Mouse (Mus musculus) liver, adult 2 months (tissue): ENCODE data around the gene Lipa. TPM values are rescaled to one million over a fixed set of nuclear protein-coding genes. Genes with fewer than 3 reads are reported as not detected.

Experiments
- DNase-seq: peaks from one replicate; pipeline ENCODE4 v3.0.0-alpha.2; 2011; ENCODE audit warnings: low read depth, low spot score; ENCODE audit errors: extremely low read depth
- H3K27ac ChIP-seq: fragments of 200-500 bp; replicated peaks from 2 replicates; pipeline ENCODE4 v1.5.1; 2012; ENCODE audit warnings: low read depth, mild to moderate bottlenecking, control low read depth, inconsistent platforms, low read length; ENCODE audit not compliant: insufficient read depth
- H3K27me3 ChIP-seq: fragments of 200-500 bp; 2 replicates; pipeline ENCODE4 v1.6.1; 2012; ENCODE audit warnings: mild to moderate bottlenecking, moderate library complexity, low read length, inconsistent platforms; ENCODE audit not compliant: control insufficient read depth, insufficient read depth
- H3K36me3 ChIP-seq: fragments of 200-500 bp; 2 replicates; pipeline ENCODE4 v1.6.1; 2012; ENCODE audit warnings: low read length, inconsistent platforms; ENCODE audit not compliant: control insufficient read depth, insufficient read depth
- H3K4me1 ChIP-seq: fragments of 200-500 bp; 2 replicates; pipeline ENCODE4 v1.6.1; 2011; ENCODE audit warnings: low read length; ENCODE audit not compliant: control insufficient read depth, insufficient read depth
- H3K4me3 ChIP-seq: fragments of 200-500 bp; 2 replicates; pipeline ENCODE4 v1.5.1; 2011; ENCODE audit warnings: low read depth, mild to moderate bottlenecking, control low read depth, low read length, moderate library complexity; ENCODE audit not compliant: insufficient read depth
- H3K79me2 ChIP-seq: fragments of 200-500 bp; 2 replicates; pipeline ENCODE4 v1.6.1; 2012; ENCODE audit warnings: inconsistent platforms, mild to moderate bottlenecking, low read length, moderate library complexity; ENCODE audit not compliant: control insufficient read depth, insufficient read depth
- H3K9ac ChIP-seq: fragments of 200-500 bp; 2 replicates; pipeline ENCODE4 v1.6.1; 2012; ENCODE audit warnings: low read depth, mild to moderate bottlenecking, control low read depth, inconsistent platforms, low read length
- CTCF ChIP-seq: fragments of 200-500 bp; IDR thresholded peaks from 2 replicates; pipeline ENCODE4 v1.5.1; 2011; ENCODE audit warnings: low read depth, low read length, control low read depth
- POLR2A ChIP-seq: fragments of 200-500 bp; IDR thresholded peaks from 2 replicates; pipeline ENCODE4 v1.6.1; 2011; ENCODE audit warnings: low read length, control low read depth; ENCODE audit not compliant: insufficient read depth; ENCODE audit errors: extremely low read depth
- WGBS: fragments of 180-500 bp; shearing (Covaris S2); methylation state at CpG from one replicate; pipeline ENCODE4 v1.1.7; 2018; 5-methylcytosine and 5-hydroxymethylcytosine counted together
- polyA plus RNA-seq: library from polyadenylated mRNA; depleted of rRNA; stranded (reverse); fragments of >200 nt; gene quantifications from 2 replicates; pipeline ENCODE4 v1.2.3, GENCODE M21; 2012
- total RNA-seq: library from RNA; depleted of rRNA; stranded (reverse); fragments of >200 nt; gene quantifications from 2 replicates; pipeline ENCODE4 v1.2.3, GENCODE M21; 2014

The Lipa gene
- total and polyA plus RNA-seq, 2 experiments: 137 to 159 TPM

DNA sequence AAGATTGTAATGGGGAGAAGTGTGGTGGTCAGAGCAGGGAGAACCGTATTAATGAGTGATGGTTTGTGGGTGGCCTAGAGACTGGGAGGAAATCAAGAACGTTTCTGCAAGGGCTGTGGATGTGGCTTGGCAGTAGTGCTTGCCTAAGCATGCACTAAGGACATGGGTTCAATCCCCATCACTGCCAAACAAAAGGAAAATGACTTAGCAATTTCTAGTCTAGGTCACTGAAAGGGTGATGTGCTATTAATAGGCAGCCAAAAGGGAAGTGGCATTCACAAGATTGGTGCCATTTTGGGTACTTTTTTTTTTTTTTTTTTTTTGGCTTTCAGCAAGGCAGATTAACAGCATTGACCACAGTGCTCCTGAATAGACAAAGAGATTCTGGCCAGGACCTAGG, 5.9 kb downstream of the Lipa start:
- Histone ChIP-seq H3K27ac (peak overlapping the region; percentile 33), H3K36me3 (peaks cover 27% of the 10 kb centered on the region), H3K4me3 (no peak overlapping the region), H3K9ac (no peak overlapping the region; the same call in 1 of the 2 replicates), H3K4me1 (peaks cover 53% of the 10 kb centered on the region), H3K79me2 (peaks cover 15% of the 10 kb centered on the region; the same call in 1 of the 2 replicates), H3K27me3 (no peaks in the 10 kb centered on the region)
- 34% methylated on average over 2 of the region's 2 CpGs for WGBS
- TF ChIP-seq CTCF: no peak
- TF ChIP-seq POLR2A: no peak
- DNase-seq: peak; percentile 68

DNA sequence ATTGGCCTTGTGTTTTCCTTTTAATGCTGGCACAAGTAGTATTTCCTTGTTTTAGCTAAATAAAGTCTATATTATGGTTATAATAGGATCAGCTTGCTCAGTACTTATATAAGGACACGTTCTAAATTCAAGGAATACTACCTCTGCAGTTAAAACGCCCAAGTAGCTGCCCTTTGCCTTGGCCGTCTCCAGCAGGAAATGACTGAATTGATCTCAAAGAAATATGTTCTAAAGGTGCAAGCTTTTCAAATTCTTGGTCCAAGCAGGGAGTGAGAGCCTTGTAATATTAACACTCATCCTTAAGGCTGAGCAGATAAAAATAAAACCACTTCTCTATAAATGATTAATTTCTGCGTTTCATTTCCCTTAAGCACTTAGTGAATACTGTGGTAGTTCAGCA, 7.2 kb downstream of the Lipa start:
- Histone ChIP-seq H3K36me3 (peaks cover 32% of the 10 kb centered on the region), H3K79me2 (peaks cover 26% of the 10 kb centered on the region; the same call in 1 of the 2 replicates), H3K27ac (peak overlapping the region; percentile 39; the same call in 1 of the 2 replicates), H3K9ac (no peak overlapping the region), H3K27me3 (no peaks in the 10 kb centered on the region), H3K4me1 (peaks cover 62% of the 10 kb centered on the region), H3K4me3 (no peak overlapping the region)
- no peak for DNase-seq
- 49% methylated on average over 4 of the region's 4 CpGs for WGBS
- TF ChIP-seq CTCF (no peak), POLR2A (no peak)

GRCm38 (mm10) chr19:34519646-34520045, 7.6 kb downstream of the Lipa start:
- Histone ChIP-seq H3K4me1 (peaks cover 61% of the 10 kb centered on the region), H3K27ac (peak overlapping the region; percentile 39), H3K36me3 (peaks cover 32% of the 10 kb centered on the region), H3K79me2 (peaks cover 24% of the 10 kb centered on the region; the same call in 1 of the 2 replicates), H3K4me3 (no peak overlapping the region), H3K9ac (no peak overlapping the region; the same call in 1 of the 2 replicates), H3K27me3 (no peaks in the 10 kb centered on the region)
- WGBS: 19% methylated on average over 3 of the region's 3 CpGs
- TF ChIP-seq POLR2A (no peak), CTCF (no peak)
- DNase-seq: peak; percentile 80

- peak overlapping the region; percentile 44 for H3K27ac ChIP-seq
- peaks cover 60% of the 10 kb centered on the region for H3K4me1 ChIP-seq
- H3K79me2 ChIP-seq: peaks cover 29% of the 10 kb centered on the region; the same call in 1 of the 2 replicates
- H3K4me3 ChIP-seq: no peak overlapping the region
- H3K27me3 ChIP-seq: no peaks in the 10 kb centered on the region
- 14% methylated on average over 3 of the region's 3 CpGs for WGBS
- no peak for TF ChIP-seq POLR2A
- no peak for TF ChIP-seq CTCF
- peak; percentile 76 for DNase-seq
- no peak overlapping the region for H3K9ac ChIP-seq
- H3K36me3 ChIP-seq: peaks cover 28% of the 10 kb centered on the region
Observed at GRCm38 (mm10) chr19:34518786-34519185, 8.5 kb downstream of the Lipa start.

GRCm38 (mm10) chr19:34517812-34518594, 9.3 kb downstream of the Lipa start:
- 36% methylated on average over 13 of the region's 13 CpGs for WGBS

DNA sequence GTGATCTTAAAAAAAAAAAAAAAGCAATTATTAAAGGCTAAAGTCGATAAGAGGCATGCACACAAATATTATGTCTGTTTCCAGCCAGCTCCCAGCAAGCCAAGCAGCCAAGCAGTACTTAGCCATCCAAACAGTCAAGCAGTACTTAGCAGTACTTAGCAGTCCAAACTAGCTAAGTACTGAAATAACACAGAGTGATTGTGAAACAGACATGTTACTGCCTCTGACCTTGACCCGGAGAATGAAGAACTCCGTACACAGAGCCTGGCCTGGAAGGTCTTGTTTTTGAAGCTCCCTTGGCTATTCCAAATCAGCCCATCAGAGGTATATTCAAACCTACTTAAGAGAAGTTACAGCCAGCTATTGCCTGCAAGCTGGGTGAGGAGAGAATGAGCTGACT, 10.1 kb downstream of the Lipa start:
- Histone ChIP-seq H3K4me1 (peaks cover 54% of the 10 kb centered on the region), H3K4me3 (no peak overlapping the region), H3K79me2 (peaks cover 30% of the 10 kb centered on the region; the same call in 1 of the 2 replicates), H3K27ac (peak overlapping the region; percentile 94), H3K36me3 (peaks cover 21% of the 10 kb centered on the region), H3K9ac (no peak overlapping the region), H3K27me3 (no peaks in the 10 kb centered on the region)
- WGBS: 14% methylated on average over 3 of the region's 3 CpGs
- no peak for TF ChIP-seq CTCF
- TF ChIP-seq POLR2A: no peak
- peak; percentile 99 for DNase-seq

More at GRCm38 (mm10) chr19:34517812-34518594, 9.3 kb downstream of the Lipa start:
- H3K79me2 ChIP-seq: peaks cover 30% of the 10 kb centered on the region; the same call in 1 of the 2 replicates
- H3K36me3 ChIP-seq: peaks cover 21% of the 10 kb centered on the region
- peak; percentile 88 for DNase-seq
- peaks cover 54% of the 10 kb centered on the region for H3K4me1 ChIP-seq
- no peak overlapping the region for H3K4me3 ChIP-seq
- H3K9ac ChIP-seq: no peak overlapping the region
- H3K27ac ChIP-seq: peak overlapping the region; percentile 35
- H3K27me3 ChIP-seq: no peaks in the 10 kb centered on the region
- TF ChIP-seq CTCF (no peak), POLR2A (no peak)
